ENCODE assay signal across 8 mouse cellular contexts in genomic region chr6:5109925-5110714, GRCm38 (mm10).
DNase-seq lines count a peak whose midpoint lies in the region; ATAC-seq and TF ChIP-seq lines count a peak whose summit lies in the region.

No protein-coding gene starts in this region.

- POLR2A ChIA-PET in Patski (lab: Charles Lee): no interaction called here

- peak; percentile 46 for DNase-seq in Patski (ENCODE audit: low read depth, low spot score)
- DNase-seq in cerebellum, postnatal 25 days: peak; percentile 93 to 94
- peak; percentile 83 to 86 for DNase-seq in frontal cortex, postnatal 25 days (ENCODE audit: low spot score in 2 of 2)
- DNase-seq in hindbrain, embryonic 14.5 days (ENCODE audit: low spot score): peak; percentile 94
- peak; percentile 86 to 89 for DNase-seq in layer of hippocampus, postnatal 36 days
- DNase-seq in lung, postnatal 36 days: peak; percentile 94
- DNase-seq in retina, postnatal 1 day: peak; percentile 89
- peak; percentile 65 to 77 for DNase-seq in urinary bladder, adult 18-20 months (ENCODE audit: low spot score in 2 of 2)

- H3K4me3 ChIP-seq in hindbrain, embryonic 14.5 days (replicated peaks; ENCODE audit: low read length): peak overlapping the region; percentile 31

- 6% methylated on average over 18 of the region's 18 CpGs for WGBS in hindbrain, embryonic 14.5 days

- H3K4me2 ChIP-seq in hindbrain, embryonic 14.5 days (replicated peaks): peak overlapping the region; percentile 57

- no peaks in the 10 kb centered on the region for H3K27me3 ChIP-seq in Patski
- H3K27me3 ChIP-seq in hindbrain, embryonic 14.5 days (ENCODE audit: control insufficient read depth, insufficient read depth, low read length): no peaks in the 10 kb centered on the region

- peak overlapping the region; percentile 51 for H3K9ac ChIP-seq in hindbrain, embryonic 14.5 days

- CTCF ChIA-PET in Patski (lab: Charles Lee): interaction anchor here (0.6 to 1.7 kb wide), 9 partner anchors 10 to 564 kb away, joined by 3 to 5 read pairs (median 3); no protein-coding TSS in a partner anchor

- H3K36me3 ChIP-seq in hindbrain, embryonic 14.5 days (replicated peaks; ENCODE audit: control insufficient read depth, insufficient read depth): peaks cover 9% of the 10 kb centered on the region; the same call in 1 of the 2 replicates

- H3K27ac ChIP-seq in hindbrain, embryonic 14.5 days: peak overlapping the region; percentile 58

- H3K4me1 ChIP-seq in hindbrain, embryonic 14.5 days (replicated peaks; ENCODE audit: control insufficient read depth, insufficient read depth, low read length): peaks cover 4% of the 10 kb centered on the region; the same call in 1 of the 2 replicates

- TF ChIP-seq CTCF in Patski (IDR thresholded peaks at IDR 0.05): peak; percentile 99

- no peaks in the 10 kb centered on the region for H3K9me3 ChIP-seq in hindbrain, embryonic 14.5 days (ENCODE audit: control insufficient read depth, low read length)

- in situ Hi-C loops in Patski (cut with MboI; ENCODE audit: low pct_unique_long_range_greater_than_20kb): loop anchor here (5.0 to 10.0 kb wide), 5 partner anchors 272 to 695 kb away; partner anchors contain the start of genes Asb4, Peg10 and Sgce

- ATAC-seq in Patski: peak; percentile 100
- ATAC-seq in hindbrain, embryonic 14.5 days (ENCODE audit: low FRiP score): peak; percentile 98

Comparison
In these comparisons a context has a peak if more than half of its experiments do, and no peak if none do; other contexts are left out.
1. Peak in every context shown above with its lines: DNase-seq, ATAC-seq, H3K4me3 ChIP-seq and H3K27ac ChIP-seq.